Mouse (Mus musculus): Measurements from ENCODE around the gene Gnpda2.

DNA sequence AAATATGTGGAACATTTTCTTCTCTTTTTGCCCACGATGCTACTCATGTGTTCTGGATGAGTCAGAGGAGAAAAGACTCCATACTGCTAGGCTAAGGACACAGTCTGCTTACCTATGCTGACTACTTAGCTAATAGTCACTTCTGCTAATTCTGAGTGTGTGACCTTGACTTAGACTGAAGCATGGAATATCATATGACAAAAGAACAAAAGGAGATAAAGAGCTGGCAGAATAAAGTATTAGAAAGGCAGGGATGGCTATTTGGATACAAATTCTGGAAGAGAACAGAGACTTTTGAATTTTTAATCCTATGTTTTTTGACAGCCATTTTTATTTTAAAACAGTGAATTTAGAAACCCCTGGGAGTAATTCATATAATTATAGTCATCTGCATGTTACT lies 50.5 kb downstream of the Gnpda2 start:
- TF ChIP-seq POLR2A (IDR thresholded peaks at IDR 0.05; ENCODE audit: extremely low read depth, insufficient read depth, low read length) (no peak), CTCF (IDR thresholded peaks at IDR 0.05; ENCODE audit: extremely low read depth, insufficient read depth, low read length) (no peak)

Measured in cortical plate, adult 2 months (tissue).